Mouse (Mus musculus) layer of hippocampus, adult 2 months (tissue): ENCODE measurements around the gene Chpf. TPM values are rescaled to one million over a fixed set of nuclear protein-coding genes. Genes with fewer than 3 reads are reported as not detected.

ENCODE experiments used
- DNase-seq, 2 experiments: peaks; one replicate each; pipeline ENCODE4 v3.0.0; 2022; ENCODE audit warnings: low spot score in 2 of 2
- H3K27ac ChIP-seq: fragments of 200-600 bp; 2 replicates; pipeline ENCODE4 v1.8.1; 2022
- H3K4me3 ChIP-seq: fragments of 200-600 bp; 2 replicates; pipeline ENCODE4 v1.8.1; 2022; ENCODE audit warnings: mild to moderate bottlenecking
- CTCF ChIP-seq: fragments of 200-600 bp; conservative IDR thresholded peaks from 2 replicates; pipeline ENCODE4 v1.8.1; 2022; ENCODE audit warnings: antibody characterized with exemption, mild to moderate bottlenecking, moderate library complexity
- total RNA-seq, 2 experiments: library from RNA; stranded (reverse); gene quantifications; 2 replicates each; pipeline ENCODE4 v1.2.3; 2021

Chpf gene
- total RNA-seq, 2 experiments from 2014 or later: 80.5 to 86.6 TPM

DNA sequence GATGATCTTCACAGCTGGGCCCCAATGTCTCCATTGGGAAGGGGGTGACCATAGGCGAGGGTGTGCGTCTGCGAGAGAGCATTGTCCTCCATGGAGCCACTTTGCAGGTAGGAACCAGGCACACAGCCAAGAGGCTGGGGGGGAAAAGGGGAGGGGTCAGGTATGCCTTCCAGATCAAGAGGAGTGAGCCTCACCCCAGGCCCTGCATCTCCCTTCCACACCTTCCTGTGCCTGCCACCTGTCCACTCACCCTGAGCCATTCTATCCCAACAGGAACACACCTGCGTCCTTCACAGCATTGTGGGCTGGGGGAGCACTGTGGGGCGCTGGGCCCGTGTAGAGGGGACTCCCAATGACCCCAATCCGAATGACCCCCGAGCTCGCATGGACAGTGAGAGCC is 36.9 kb downstream of the Chpf start:
- DNase-seq: no peak
- TF ChIP-seq CTCF: no peak
- no peak overlapping the region for H3K27ac ChIP-seq
- H3K4me3 ChIP-seq: no peak overlapping the region

DNA sequence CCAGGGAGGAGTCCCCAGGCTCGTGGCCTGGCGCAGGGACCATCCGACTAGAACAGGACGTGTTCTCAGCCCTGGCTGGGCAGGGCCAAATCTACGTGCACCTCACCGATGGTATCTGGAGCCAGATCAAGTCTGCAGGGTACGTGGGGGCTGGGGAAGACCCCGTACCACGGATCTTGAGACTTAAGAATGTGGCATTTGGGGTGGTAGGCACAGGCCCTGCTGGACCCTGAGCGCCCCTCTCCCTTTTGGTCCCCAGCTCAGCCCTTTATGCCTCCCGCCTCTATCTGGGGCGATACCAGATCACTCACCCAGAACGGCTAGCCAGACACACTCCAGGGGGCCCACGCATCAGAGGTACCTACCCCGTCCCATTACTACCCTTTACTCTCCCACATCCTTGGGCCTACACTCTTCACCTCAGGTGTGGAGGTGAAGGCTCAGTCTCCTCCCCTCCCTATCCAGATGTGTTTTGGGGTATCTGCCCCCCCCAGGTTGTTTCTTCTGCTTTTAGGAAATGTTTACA is 37.6 kb downstream of the Chpf start:
- DNase-seq: no peak
- no peak for TF ChIP-seq CTCF
- Histone ChIP-seq H3K4me3 (no peak overlapping the region), H3K27ac (no peak overlapping the region)

DNA sequence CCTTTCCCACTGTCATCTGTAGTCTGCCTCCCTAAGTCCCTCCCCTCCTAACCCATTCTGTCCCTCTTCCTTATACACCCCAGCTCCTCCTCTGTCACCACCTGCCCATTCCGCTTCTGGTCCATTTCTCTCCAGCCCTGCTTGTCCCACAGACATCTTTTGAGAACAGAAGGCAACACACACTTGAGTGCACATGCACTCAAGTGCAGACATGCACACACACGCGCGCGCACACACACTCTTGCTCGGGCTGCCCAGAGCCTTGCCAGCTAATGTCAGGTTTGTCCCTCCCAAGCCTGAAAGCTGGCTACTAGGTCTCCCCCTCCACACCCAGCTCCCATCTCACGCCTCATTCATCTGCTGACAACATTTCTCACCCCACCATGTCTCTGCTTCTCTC is 38.4 kb downstream of the Chpf start:
- no peak for TF ChIP-seq CTCF
- no peak overlapping the region for H3K27ac ChIP-seq

DNA sequence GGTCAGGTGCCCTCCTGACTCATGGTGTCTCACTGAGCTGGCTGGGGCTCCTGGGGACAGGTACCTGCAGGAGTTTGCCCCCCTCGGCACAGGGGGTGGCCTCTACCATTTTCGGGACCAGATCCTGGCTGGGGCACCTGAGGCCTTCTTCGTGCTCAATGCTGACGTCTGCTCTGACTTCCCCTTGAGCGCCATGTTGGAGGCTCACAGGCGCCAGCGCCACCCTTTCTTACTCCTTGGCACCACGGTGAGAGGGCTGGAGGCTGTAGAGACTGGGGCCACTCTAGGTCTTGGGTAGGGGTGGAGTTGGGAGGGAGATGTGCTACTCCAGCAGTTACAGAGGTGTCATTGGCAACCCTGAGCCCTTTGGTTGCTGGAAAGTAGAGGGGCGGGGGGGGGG is 40.3 kb downstream of the Chpf start:
- TF ChIP-seq CTCF: no peak
- Histone ChIP-seq H3K27ac (no peak overlapping the region), H3K4me3 (no peak overlapping the region)
- DNase-seq: no peak

More for the DNA sequence above, 38.4 kb downstream of the Chpf start:
- no peak overlapping the region for H3K4me3 ChIP-seq
- no peak for DNase-seq

DNA sequence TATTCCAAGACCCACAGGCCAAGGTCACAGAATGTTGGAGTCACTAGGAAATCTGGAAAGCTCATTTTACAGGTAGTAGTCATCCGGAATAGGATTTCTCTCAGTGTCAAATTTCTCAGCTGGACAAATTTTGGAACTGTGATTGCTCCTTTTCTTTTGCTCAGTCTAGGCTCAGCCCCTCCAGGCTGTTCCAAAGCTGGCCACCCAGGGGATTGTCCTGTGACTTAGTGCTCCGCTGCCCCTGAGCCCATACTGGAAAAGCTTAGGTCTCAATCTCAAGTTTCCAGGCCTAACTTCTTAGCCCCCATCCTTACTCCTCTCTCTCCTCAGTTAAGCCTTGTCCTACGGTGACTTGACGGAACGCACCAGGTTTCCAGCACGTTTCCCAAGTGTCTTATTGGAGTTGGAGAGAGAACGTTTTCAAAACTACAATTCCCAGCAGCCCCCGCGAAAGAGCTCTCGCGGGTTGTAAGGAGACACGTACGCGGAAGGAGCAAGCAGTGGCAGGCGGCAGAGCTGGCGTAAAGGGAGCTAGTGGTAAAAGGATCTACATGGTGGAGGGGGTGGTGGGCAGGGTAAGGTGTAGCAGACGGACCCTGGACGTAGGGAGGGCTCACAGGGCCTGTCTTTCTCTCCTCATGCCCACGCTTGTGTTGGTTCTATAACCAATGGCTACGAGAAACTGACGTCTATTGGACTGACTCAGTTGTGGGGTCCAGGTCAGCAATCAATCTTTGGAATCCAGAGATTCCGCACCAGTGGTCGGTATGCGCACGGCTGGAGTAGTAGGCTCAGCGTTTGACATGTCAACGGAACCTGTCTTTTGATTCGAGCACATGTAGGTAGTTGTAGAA is 43.4 kb downstream of the Chpf start, which contains the start of gene Gmppa:
Gmppa (plus strand) TSS at position 456 of the 854 bp plus-strand sequence.
- no peak for TF ChIP-seq CTCF
- DNase-seq: peak; percentile 81 to 87
- H3K4me3 ChIP-seq: peak within 1 kb of the TSS; percentile 88
- peak within 1 kb of the TSS; percentile 91 for H3K27ac ChIP-seq

DNA sequence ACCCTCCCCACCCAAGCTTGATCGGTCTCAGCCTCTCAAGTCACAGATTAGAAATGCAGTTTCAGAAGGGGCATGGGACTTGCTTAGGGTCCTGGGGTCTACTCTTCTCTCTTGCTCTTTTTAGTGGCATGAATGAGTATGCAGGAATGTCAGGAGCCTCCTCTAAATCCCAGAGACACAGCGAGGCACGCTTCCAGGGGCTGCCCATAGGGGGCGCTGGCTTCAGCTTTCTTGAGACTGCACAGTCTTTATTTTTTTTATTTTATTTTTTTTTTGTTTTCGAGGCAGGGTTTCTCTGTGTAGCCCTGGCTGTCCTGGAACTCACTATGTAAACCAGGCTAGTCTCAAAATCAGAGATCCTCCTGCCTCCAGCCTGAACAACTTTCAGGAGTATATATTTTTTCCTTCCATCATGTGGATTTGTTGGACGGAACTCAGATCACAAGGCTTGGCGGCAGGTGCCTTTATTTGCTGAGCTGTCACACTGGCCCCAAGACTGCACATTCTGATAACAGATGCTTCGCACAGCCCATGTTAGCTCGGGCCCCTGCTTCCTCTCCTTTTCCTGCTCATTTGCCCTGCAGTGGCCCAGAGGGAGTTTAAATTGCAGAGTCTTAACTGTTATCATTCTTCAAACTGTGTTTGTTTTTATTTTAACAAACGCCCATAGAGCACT is 53.2 kb downstream of the Chpf start:
- H3K4me3 ChIP-seq: no peak overlapping the region
- DNase-seq: peak in 1 of 2 experiments; percentile 68
- TF ChIP-seq CTCF: peak; percentile 91

More for the DNA sequence above, 53.2 kb downstream of the Chpf start:
- H3K27ac ChIP-seq: no peak overlapping the region

Other genes starting within 250 kb of the Chpf start
- gene A630095N17Rik, start 247.2 kb downstream of the Chpf start, total RNA-seq: not detected
- gene Dnajb2, start 242.9 kb downstream of the Chpf start, total RNA-seq: 10 to 100 TPM; 69.6 to 82.8 TPM
- 100 to 1,000 TPM; 395 to 416 TPM for gene Ptprn, start 214.8 kb downstream of the Chpf start, total RNA-seq
- 100 to 1,000 TPM in 1 of 2 experiments, 10 to 100 TPM in 1; 82.5 to 106 TPM for gene Resp18, start 200.9 kb downstream of the Chpf start, total RNA-seq
- gene Dnpep, start 161.3 kb downstream of the Chpf start, total RNA-seq: 10 to 100 TPM; 49.1 to 50.0 TPM
- under 1 TPM; 0.88 to 1.00 TPM for gene Des, start 119.0 kb downstream of the Chpf start, total RNA-seq
- 100 to 1,000 TPM; 168 to 179 TPM for gene Speg, start 104.0 kb downstream of the Chpf start, total RNA-seq
- 10 to 100 TPM; 72.9 to 76.0 TPM for gene Gmppa, start 43.4 kb downstream of the Chpf start, total RNA-seq
- gene Asic4, start 28.9 kb downstream of the Chpf start, total RNA-seq: 1 to 10 TPM; 5.5 to 7.1 TPM
- gene Tmem198, start 225 bp upstream of the Chpf start, total RNA-seq: 10 to 100 TPM; 64.0 to 65.4 TPM
- 10 to 100 TPM; 20.6 to 25.9 TPM for gene Obsl1, start 27.1 kb upstream of the Chpf start, total RNA-seq
- 10 to 100 TPM; 15.3 to 16.5 TPM for gene Inha, start 27.8 kb upstream of the Chpf start, total RNA-seq
- gene Stk11ip, start 42.2 kb upstream of the Chpf start, total RNA-seq: 10 to 100 TPM; 25.6 to 27.4 TPM
- gene Slc4a3, start 67.0 kb upstream of the Chpf start, total RNA-seq: 100 to 1,000 TPM; 106 to 110 TPM